ENCODE assay signal across 8 mouse cellular contexts in the genomic region with DNA sequence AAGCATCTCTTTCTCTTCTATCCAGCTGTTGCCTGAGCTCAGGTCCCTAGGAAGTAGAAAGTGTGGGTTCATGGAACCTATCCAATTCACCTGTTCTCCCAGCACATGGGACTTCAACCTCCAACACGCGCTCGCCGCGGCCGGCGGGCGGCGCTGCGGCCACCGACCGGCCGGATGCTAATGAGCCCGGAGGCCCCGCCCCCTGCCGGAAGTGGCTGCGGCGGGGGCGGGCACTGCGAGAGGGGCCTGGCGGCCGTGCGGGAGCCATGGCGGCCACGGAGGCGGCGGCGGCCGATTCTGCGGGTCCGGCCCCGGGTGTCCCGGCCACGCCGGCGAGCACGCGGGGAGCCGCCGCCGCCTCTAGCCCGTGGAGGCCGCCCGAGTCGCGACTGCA. TPM values are rescaled to one million over a fixed set of nuclear protein-coding genes. Genes with fewer than 3 reads are reported as not detected.
A peak's percentile ranks its signal among the peaks of the same experiment; 100 is the strongest.
DNase-seq lines count a peak whose midpoint lies in the region; ATAC-seq and TF ChIP-seq lines count a peak whose summit lies in the region.

A gene (plus strand): TSS at position 233 of the 394 bp plus-strand sequence.

- peaks cover 9% of the 10 kb centered on the region for H3K36me3 ChIP-seq in ES-E14 (ENCODE audit: control insufficient read depth, insufficient read depth, low read length, poor library complexity, severe bottlenecking)
- peaks cover 14% of the 10 kb centered on the region; the same call in 1 of the 2 replicates for H3K36me3 ChIP-seq in forebrain, embryonic 14.5 days (ENCODE audit: control insufficient read depth, insufficient read depth, low read length)
- no peaks in the 10 kb centered on the region for H3K36me3 ChIP-seq in neural tube, embryonic 15.5 days

- no peak within 1 kb of the TSS for H3K27ac ChIP-seq in ES-E14 (ENCODE audit: insufficient read depth, low read depth, low read length, poor library complexity, severe bottlenecking)
- H3K27ac ChIP-seq in forebrain, embryonic 14.5 days (ENCODE audit: low read depth, low read length), result peak within 1 kb of the TSS; percentile 55; the same call in 1 of the 2 replicates
- peak within 1 kb of the TSS; percentile 66 for H3K27ac ChIP-seq in neural tube, embryonic 15.5 days (replicated peaks)

- no peaks in the 10 kb centered on the region for H3K9me3 ChIP-seq in ES-E14 (ENCODE audit: control insufficient read depth, insufficient read depth, low read depth, low read length)
- no peaks in the 10 kb centered on the region for H3K9me3 ChIP-seq in forebrain, embryonic 14.5 days (replicated peaks; ENCODE audit: control insufficient read depth, low read length)
- H3K9me3 ChIP-seq in neural tube, embryonic 15.5 days (replicated peaks), result no peaks in the 10 kb centered on the region

- ATAC-seq in forebrain, embryonic 14.5 days, result peak; percentile 92
- peak; percentile 93 for ATAC-seq in neural tube, embryonic 15.5 days (ENCODE audit: low FRiP score)

- H3K4me3 ChIP-seq in ES-E14 (ENCODE audit: insufficient read depth in 1 of 2, low read depth in 1 of 2, low read length in 2 of 2, poor library complexity in 1 of 2, severe bottlenecking in 1 of 2), result peak within 1 kb of the TSS; percentile 88 to 98
- H3K4me3 ChIP-seq in forebrain, embryonic 14.5 days (ENCODE audit: low read depth, low read length), result peak within 1 kb of the TSS; percentile 94
- peak within 1 kb of the TSS; percentile 69 for H3K4me3 ChIP-seq in neural tube, embryonic 15.5 days (replicated peaks)

- peaks cover 0 to 23% of the 10 kb centered on the region in 2 experiments; a peak in 3 of 4 replicates for H3K4me1 ChIP-seq in ES-E14 (ENCODE audit: control insufficient read depth in 2 of 2, insufficient read depth in 2 of 2, low read length in 2 of 2, poor library complexity in 1 of 2)
- peaks cover 8% of the 10 kb centered on the region for H3K4me1 ChIP-seq in forebrain, embryonic 14.5 days (ENCODE audit: control insufficient read depth, insufficient read depth, low read length)
- H3K4me1 ChIP-seq in neural tube, embryonic 15.5 days, result peaks cover 29% of the 10 kb centered on the region

- peak within 1 kb of the TSS; percentile 95 for H3K4me2 ChIP-seq in forebrain, embryonic 14.5 days (ENCODE audit: low read length)
- H3K4me2 ChIP-seq in neural tube, embryonic 15.5 days, result peak within 1 kb of the TSS; percentile 80

- H3K27me3 ChIP-seq in forebrain, embryonic 14.5 days (replicated peaks; ENCODE audit: control insufficient read depth, insufficient read depth, low read length), result no peaks in the 10 kb centered on the region
- H3K27me3 ChIP-seq in neural tube, embryonic 15.5 days (replicated peaks), result no peaks in the 10 kb centered on the region

- in situ Hi-C loops in ES-E14 (cut with MboI; ENCODE audit: low sequenced_read_pairs in 2 of 2, unreplicated experiment in 2 of 2), result no loop called here

- H3K9ac ChIP-seq in ES-E14 (ENCODE audit: insufficient read depth, low read depth, low read length, poor library complexity, severe bottlenecking), result peak within 1 kb of the TSS; percentile 86
- peak within 1 kb of the TSS; percentile 87 for H3K9ac ChIP-seq in forebrain, embryonic 14.5 days (ENCODE audit: low read length)
- peak within 1 kb of the TSS; percentile 72 for H3K9ac ChIP-seq in neural tube, embryonic 15.5 days (replicated peaks)

- 0% methylated on average over 23 of the region's 46 CpGs for WGBS in forebrain, embryonic 14.5 days
- 0% methylated on average over 45 of the region's 46 CpGs for WGBS in neural tube, embryonic 15.5 days

- peak; percentile 72 for DNase-seq in ES-E14 (ENCODE audit: low read depth, low spot score)
- DNase-seq in cerebellum, adult 11 months, result peak; percentile 87
- DNase-seq in forebrain, embryonic 14.5 days (ENCODE audit: low spot score), result peak; percentile 92
- DNase-seq in heart, postnatal 10 days, result peak; percentile 89 to 91
- DNase-seq in kidney, postnatal 4 days, result peak; percentile 91 to 95
- DNase-seq in lung, adult 18-20 months, result peak; percentile 80 to 88
- DNase-seq in testis, postnatal 10 days (ENCODE audit: low spot score), result peak; percentile 95

- intact Hi-C loops in heart, postnatal 10 days (cut with DNase I), result loop anchor here (1.0 to 10.0 kb wide), 2 partner anchors 36 to 532 kb away; no protein-coding TSS in a partner anchor

TF ChIP-seq in ES-E14, 5 proteins besides CTCF, POLR2A, EP300 and RAD21:
- TF ChIP-seq CHD2 (IDR thresholded peaks at IDR 0.05; ENCODE audit: low read depth, low read length) (no peak), MAFK (IDR thresholded peaks at IDR 0.05; ENCODE audit: insufficient read depth, low read depth, low read length) (no peak), ZNF384 (IDR thresholded peaks at IDR 0.05; ENCODE audit: low read depth, low read length) (no peak), HCFC1 (IDR thresholded peaks at IDR 0.05; ENCODE audit: borderline replicate concordance, insufficient read depth, low read length) (no peak), ZC3H11A (IDR thresholded peaks at IDR 0.05; ENCODE audit: borderline replicate concordance, low read depth, low read length) (no peak)

RNA-seq across cellular contexts. Expression of the gene that starts here (rescaled TPM):
- total RNA-seq in ES-E14 (2012; rRNA removed), result 19.9 and 21.1 TPM in 2 replicates
- polyA plus RNA-seq in forebrain, embryonic 14.5 days (2014; fragmentation: Nextera tagmentation; extraction: Ambion mirVana), result 16.4 and 16.9 TPM in 2 replicates
- total RNA-seq in heart, postnatal 10 days (2021), result 10 to 100 TPM; 14.5 to 16.9 TPM
- 19.4 and 19.6 TPM in 2 replicates for polyA plus RNA-seq in neural tube, embryonic 15.5 days (2015; fragmentation: Nextera tagmentation; extraction: Ambion mirVana)
